Mouse (Mus musculus): ENCODE measurements at regions not wholly inside any gene's neighbourhood (a gene's known extent, or its start where the extent isn't known, plus 50 kb on each side); places are given as distances from the start of the nearest gene placed in this dataset.

- peak; percentile 6 for DNase-seq (ENCODE audit: low spot score)
Observed at GRCm38 (mm10) chr11:82514526-82515144, 125.9 kb downstream of the Tmem132e start.

GRCm38 (mm10) chr11:82508564-82508963, 119.9 kb downstream of the Tmem132e start:
- Histone ChIP-seq H3K27me3 (replicated peaks; ENCODE audit: insufficient read depth, low read length) (no peaks in the 10 kb centered on the region), H3K4me3 (ENCODE audit: low read depth, low read length) (no peak overlapping the region), H3K27ac (ENCODE audit: low read length) (no peak overlapping the region), H3K9me3 (ENCODE audit: low read length) (no peaks in the 10 kb centered on the region), H3K4me1 (ENCODE audit: insufficient read depth, low read depth, low read length) (no peaks in the 10 kb centered on the region), H3K4me2 (replicated peaks; ENCODE audit: low read depth, low read length) (no peak overlapping the region), H3K36me3 (ENCODE audit: insufficient read depth, low read length) (no peaks in the 10 kb centered on the region), H3K9ac (replicated peaks; ENCODE audit: low read depth) (no peak overlapping the region)
- no peak for TF ChIP-seq CTCF (IDR thresholded peaks at IDR 0.05)
- TF ChIP-seq EP300 (IDR thresholded peaks at IDR 0.05), result no peak
- 68% methylated on average over 13 of the region's 13 CpGs for whole genome bisulfite sequencing
- DNase-seq (ENCODE audit: low spot score), result no peak
- ATAC-seq, result no peak

More at GRCm38 (mm10) chr11:82514526-82515144, 125.9 kb downstream of the Tmem132e start:
- no peak for ATAC-seq
- H3K4me1 ChIP-seq (ENCODE audit: insufficient read depth, low read depth, low read length), result no peaks in the 10 kb centered on the region
- no peak overlapping the region for H3K4me2 ChIP-seq (replicated peaks; ENCODE audit: low read depth, low read length)
- H3K4me3 ChIP-seq (ENCODE audit: low read depth, low read length), result no peak overlapping the region
- H3K36me3 ChIP-seq (ENCODE audit: insufficient read depth, low read length), result no peaks in the 10 kb centered on the region
- no peak overlapping the region for H3K9ac ChIP-seq (replicated peaks; ENCODE audit: low read depth)
- TF ChIP-seq CTCF (IDR thresholded peaks at IDR 0.05), result no peak
- no peak for TF ChIP-seq EP300 (IDR thresholded peaks at IDR 0.05)
- H3K27ac ChIP-seq (ENCODE audit: low read length), result no peak overlapping the region
- H3K9me3 ChIP-seq (ENCODE audit: low read length), result no peaks in the 10 kb centered on the region
- H3K27me3 ChIP-seq (replicated peaks; ENCODE audit: insufficient read depth, low read length), result no peaks in the 10 kb centered on the region
- WGBS, result 89% methylated on average over 4 of the region's 4 CpGs

All from lung, postnatal 0 days (tissue).